ENCODE assay signal across 8 mouse cellular contexts in genomic region chr11:62127692-62128091, GRCm38 (mm10).
A peak's percentile ranks its signal among the peaks of the same experiment; 100 is the strongest.
DNase-seq lines count a peak whose midpoint lies in the region; ATAC-seq and TF ChIP-seq lines count a peak whose summit lies in the region.

No protein-coding gene starts in this region.

- H3K4me1 ChIP-seq in kidney, embryonic 14.5 days (ENCODE audit: control insufficient read depth, insufficient read depth, low read length), result no peaks in the 10 kb centered on the region
- no peaks in the 10 kb centered on the region for H3K4me1 ChIP-seq in limb, embryonic 14.5 days (ENCODE audit: control insufficient read depth, insufficient read depth, low read length)

- peak; percentile 81 to 84 for DNase-seq in B cell, adult 2 months
- DNase-seq in T-cell, adult 2 months (ENCODE audit: low spot score), result peak; percentile 67
- peak; percentile 91 to 93 for DNase-seq in cerebellum, postnatal 14 days
- peak; percentile 85 for DNase-seq in gastrocnemius, adult 2 months
- peak; percentile 89 for DNase-seq in limb, embryonic 14.5 days (ENCODE audit: low spot score)
- peak; percentile 87 for DNase-seq in ovary, postnatal 14 days (ENCODE audit: low spot score)
- DNase-seq in thymus, postnatal 10 days (ENCODE audit: low spot score in 2 of 2), result peak; percentile 43 to 78

- H3K9ac ChIP-seq in kidney, embryonic 14.5 days (ENCODE audit: low read depth, low read length), result no peak overlapping the region
- H3K9ac ChIP-seq in limb, embryonic 14.5 days (ENCODE audit: low read depth, low read length, severe bottlenecking), result no peak overlapping the region

- ATAC-seq in kidney, embryonic 14.5 days (ENCODE audit: low FRiP score, low TSS enrichment), result peak; percentile 72
- ATAC-seq in limb, embryonic 14.5 days (ENCODE audit: low FRiP score, low read depth), result peak; percentile 74; the same call in 1 of the 2 replicates

- intact Hi-C loops in gastrocnemius, adult 2 months (cut with DNase I), result loop anchor here (1.0 kb wide), 2 partner anchors 79 to 153 kb away; no protein-coding TSS in a partner anchor

- no peaks in the 10 kb centered on the region for H3K9me3 ChIP-seq in kidney, embryonic 14.5 days (ENCODE audit: control insufficient read depth, low read length)
- no peaks in the 10 kb centered on the region for H3K9me3 ChIP-seq in limb, embryonic 14.5 days (ENCODE audit: control insufficient read depth, low read length)

- no peak overlapping the region for H3K27ac ChIP-seq in gastrocnemius, adult 2 months
- no peak overlapping the region for H3K27ac ChIP-seq in kidney, embryonic 14.5 days (ENCODE audit: low read depth, low read length)
- no peak overlapping the region for H3K27ac ChIP-seq in limb, embryonic 14.5 days (replicated peaks; ENCODE audit: low read depth, low read length)

- 41% methylated on average over 3 of the region's 3 CpGs for WGBS in kidney, embryonic 14.5 days
- WGBS in limb, embryonic 14.5 days, result 41% methylated on average over 3 of the region's 3 CpGs

- no peak overlapping the region for H3K4me3 ChIP-seq in gastrocnemius, adult 2 months
- no peak overlapping the region for H3K4me3 ChIP-seq in kidney, embryonic 14.5 days (ENCODE audit: low read length)
- H3K4me3 ChIP-seq in limb, embryonic 14.5 days (replicated peaks; ENCODE audit: low read length), result no peak overlapping the region

- TF ChIP-seq CTCF in gastrocnemius, adult 2 months (IDR thresholded peaks at IDR 0.05), result peak; percentile 97

- no peak overlapping the region for H3K4me2 ChIP-seq in kidney, embryonic 14.5 days (replicated peaks; ENCODE audit: low read depth, low read length)
- H3K4me2 ChIP-seq in limb, embryonic 14.5 days (replicated peaks; ENCODE audit: low read depth, low read length, severe bottlenecking), result no peak overlapping the region

- H3K27me3 ChIP-seq in kidney, embryonic 14.5 days (ENCODE audit: control insufficient read depth, insufficient read depth, low read length), result no peaks in the 10 kb centered on the region
- no peaks in the 10 kb centered on the region for H3K27me3 ChIP-seq in limb, embryonic 14.5 days (ENCODE audit: control insufficient read depth, insufficient read depth, low read length)

- no peaks in the 10 kb centered on the region for H3K36me3 ChIP-seq in kidney, embryonic 14.5 days (ENCODE audit: control insufficient read depth, insufficient read depth, low read length)
- H3K36me3 ChIP-seq in limb, embryonic 14.5 days (ENCODE audit: control insufficient read depth, insufficient read depth, low read length), result peaks cover 5% of the 10 kb centered on the region; the same call in 1 of the 2 replicates

- no peak for TF ChIP-seq POLR2A in limb, embryonic 14.5 days (IDR thresholded peaks at IDR 0.05; ENCODE audit: borderline replicate concordance, extremely low read depth, insufficient read depth, insufficient read length)
